Mouse (Mus musculus): ENCODE measurements at regions not wholly inside any gene's neighbourhood (a gene's known extent, or its start where the extent isn't known, plus 50 kb on each side); places are given as distances from the start of the nearest gene placed in this dataset.

DNA sequence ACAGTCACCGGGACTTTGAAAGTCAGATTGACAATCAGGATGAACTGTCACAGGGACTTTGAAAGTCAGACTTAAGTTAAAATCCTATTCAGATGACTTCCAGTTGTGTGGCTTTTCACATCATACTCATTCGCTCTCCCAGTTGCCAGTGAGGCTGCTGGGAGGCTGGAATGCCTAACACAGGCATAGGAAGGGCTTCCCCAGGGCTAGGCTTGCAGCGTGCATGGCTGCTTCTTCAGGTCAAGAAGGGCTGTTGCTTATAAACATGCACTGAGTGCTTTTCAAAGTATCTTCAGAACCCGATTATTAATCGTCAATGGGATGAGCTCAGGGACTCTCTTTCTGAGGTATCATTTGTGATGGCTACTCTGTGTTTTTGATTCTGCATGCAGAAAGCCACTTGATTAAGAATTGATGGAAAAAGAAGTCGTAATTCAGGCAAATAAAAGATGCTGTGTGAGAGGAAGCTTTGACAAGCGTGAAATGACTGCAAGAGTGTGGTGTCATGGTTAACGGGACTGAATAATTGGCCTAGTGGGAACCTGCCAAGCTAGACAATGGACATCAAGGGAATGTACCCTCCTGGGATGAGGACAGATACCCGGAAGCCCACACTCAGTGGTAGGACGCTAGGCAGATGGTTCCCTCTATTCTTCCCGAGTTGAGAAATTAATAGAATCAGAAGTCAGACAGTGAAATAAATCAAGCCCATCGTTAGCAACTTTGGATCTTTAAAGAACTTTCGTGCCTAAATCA lies 90.9 kb upstream of the Gprc5b start:
- dilution Hi-C loops (cut with MboI; ENCODE audit: extremely low pct_ligation_motif_present, extremely low pct_unique_long_range_greater_than_20kb, low sequenced_read_pairs) (no loop called here), in situ Hi-C loops (cut with MboI; ENCODE audit: low pct_ligation_motif_present, low pct_unique_long_range_greater_than_20kb, low sequenced_read_pairs) (no loop called here)
- Histone ChIP-seq H3K9me3 (replicated peaks; ENCODE audit: low read length) (no peaks in the 10 kb centered on the region), H3K9ac (ENCODE audit: insufficient read depth, low read depth) (no peak overlapping the region), H3K4me3 (replicated peaks in 1 of 3; ENCODE audit: low read depth in 2 of 3, low read length in 2 of 3, poor library complexity in 1 of 3) (no peak overlapping the region), H3K27me3 (replicated peaks) (peaks cover 82% of the 10 kb centered on the region), H3K4me1 (ENCODE audit: control insufficient read depth in 1 of 2, insufficient read depth in 2 of 2) (0 out of 4 replicates have a peak, but pooled peaks cover 0 to 3% of the 10 kb centered on the region in 2 experiments), H3K36me3 (replicated peaks in 1 of 2; ENCODE audit: control insufficient read depth in 1 of 2, insufficient read depth in 1 of 2, low read length in 1 of 2) (no peaks in the 10 kb centered on the region), H3K4me2 (ENCODE audit: insufficient read depth, low read depth, poor library complexity, severe bottlenecking) (no peak overlapping the region), H3K27ac (ENCODE audit: insufficient read depth, low read depth) (no peak overlapping the region), H3K79me2 (replicated peaks; ENCODE audit: control insufficient read depth, extremely low read depth, insufficient read depth, poor library complexity, severe bottlenecking) (no peaks in the 10 kb centered on the region)
- no peak for TF ChIP-seq PAX5 (IDR thresholded peaks at IDR 0.05; ENCODE audit: low read length)
- DNase-seq (ENCODE audit: extremely low read depth) = no peak

DNA sequence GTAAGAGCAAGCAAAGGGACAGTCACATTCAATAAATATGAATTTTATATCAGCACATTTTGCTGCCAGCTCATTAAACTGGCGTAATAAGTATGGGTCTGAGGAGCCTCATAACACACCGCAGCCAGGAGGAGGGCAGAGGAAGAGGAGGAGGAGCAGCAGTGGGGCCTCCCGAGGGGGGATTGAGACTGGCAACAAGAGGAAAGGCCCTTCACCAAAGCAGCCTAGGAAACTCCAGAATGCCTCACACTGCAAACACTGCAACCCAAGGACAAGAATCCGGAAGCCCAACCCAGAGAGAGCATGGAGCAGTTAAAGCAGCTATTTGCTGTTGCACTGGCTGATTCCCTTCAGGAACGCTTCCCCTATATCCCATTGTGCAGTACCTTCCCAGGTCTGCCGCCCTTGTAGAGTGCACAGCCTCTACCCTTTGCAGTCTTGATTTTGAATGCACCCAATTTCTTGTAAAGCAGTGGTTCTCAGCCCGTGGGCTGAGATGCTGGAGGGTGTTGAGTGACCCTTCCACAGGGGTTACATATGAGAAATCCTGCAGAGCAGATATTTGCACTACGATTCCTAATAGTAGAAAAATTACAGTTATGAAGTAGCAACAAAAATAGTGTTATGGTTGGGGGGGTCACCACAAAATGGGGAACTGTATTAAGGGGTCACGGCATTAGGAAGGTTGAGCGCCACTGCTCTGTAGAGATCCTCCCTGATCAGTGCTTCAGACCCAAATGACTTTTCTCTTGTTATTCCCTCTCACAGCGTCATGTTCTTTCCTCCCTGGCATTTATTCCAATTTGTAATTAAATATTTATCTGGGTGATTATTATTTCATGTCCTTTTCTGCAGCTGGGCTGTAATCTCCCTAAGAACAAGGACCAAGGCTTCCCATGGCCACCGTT lies 82.0 kb upstream of the Gprc5b start:
- Histone ChIP-seq H3K9ac (ENCODE audit: insufficient read depth, low read depth) (no peak overlapping the region), H3K4me3 (replicated peaks in 1 of 3; ENCODE audit: low read depth in 2 of 3, low read length in 2 of 3, poor library complexity in 1 of 3) (no peak overlapping the region), H3K79me2 (replicated peaks; ENCODE audit: control insufficient read depth, extremely low read depth, insufficient read depth, poor library complexity, severe bottlenecking) (no peaks in the 10 kb centered on the region), H3K27me3 (replicated peaks) (peaks cover 87% of the 10 kb centered on the region), H3K36me3 (replicated peaks in 1 of 2; ENCODE audit: control insufficient read depth in 1 of 2, insufficient read depth in 1 of 2, low read length in 1 of 2) (no peaks in the 10 kb centered on the region), H3K4me1 (ENCODE audit: control insufficient read depth in 1 of 2, insufficient read depth in 2 of 2) (no peaks in the 10 kb centered on the region), H3K9me3 (replicated peaks; ENCODE audit: low read length) (peaks cover 2% of the 10 kb centered on the region), H3K27ac (ENCODE audit: insufficient read depth, low read depth) (no peak overlapping the region), H3K4me2 (ENCODE audit: insufficient read depth, low read depth, poor library complexity, severe bottlenecking) (no peak overlapping the region)
- DNase-seq (ENCODE audit: extremely low read depth) = no peak
- dilution Hi-C loops (cut with MboI; ENCODE audit: extremely low pct_ligation_motif_present, extremely low pct_unique_long_range_greater_than_20kb, low sequenced_read_pairs) = no loop called here
- TF ChIP-seq MYC (IDR thresholded peaks at IDR 0.05; ENCODE audit: low read depth, low read length) = no peak
- no peak for TF ChIP-seq POLR2AphosphoS2 (IDR thresholded peaks at IDR 0.05; ENCODE audit: low read depth, low read length)
- TF ChIP-seq USF1 (IDR thresholded peaks at IDR 0.05; ENCODE audit: low read depth, low read length) = no peak
- TF ChIP-seq CHD2 (IDR thresholded peaks at IDR 0.05; ENCODE audit: low read length) = no peak
- no peak for TF ChIP-seq CHD1 (IDR thresholded peaks at IDR 0.05; ENCODE audit: low read depth, low read length)
- TF ChIP-seq TCF12 (IDR thresholded peaks at IDR 0.05; ENCODE audit: low read depth, low read length) = no peak
- no peak for TF ChIP-seq MAZ (IDR thresholded peaks at IDR 0.05; ENCODE audit: low read depth, low read length)
- TF ChIP-seq UBTF (IDR thresholded peaks at IDR 0.05; ENCODE audit: low read depth, low read length) = no peak
- TF ChIP-seq BHLHE40 (IDR thresholded peaks at IDR 0.05; ENCODE audit: low read depth, low read length) = no peak
- no peak for TF ChIP-seq NELFE (IDR thresholded peaks at IDR 0.05; ENCODE audit: low read depth, low read length)
- no peak for TF ChIP-seq CTCF (conservative IDR thresholded peaks at IDR 0.05 in 1 of 2, IDR thresholded peaks at IDR 0.05 in 1 of 2; ENCODE audit: low read depth in 2 of 2, low read length in 2 of 2)
- no peak for TF ChIP-seq HCFC1 (IDR thresholded peaks at IDR 0.05; ENCODE audit: low read depth, low read length)
- no peak for TF ChIP-seq ZC3H11A (IDR thresholded peaks at IDR 0.05; ENCODE audit: low read depth, low read length)
- no peak for TF ChIP-seq MAFK (IDR thresholded peaks at IDR 0.05; ENCODE audit: insufficient replicate concordance, low read length)
- TF ChIP-seq JUND (conservative IDR thresholded peaks at IDR 0.05; ENCODE audit: low read depth, low read length) = no peak
- TF ChIP-seq NRF1 (IDR thresholded peaks at IDR 0.05; ENCODE audit: low read depth, low read length) = no peak
- no peak for TF ChIP-seq ZKSCAN1 (IDR thresholded peaks at IDR 0.05; ENCODE audit: borderline replicate concordance, low read depth, low read length)
- TF ChIP-seq ETS1 (conservative IDR thresholded peaks at IDR 0.05; ENCODE audit: low read depth, low read length) = no peak
- in situ Hi-C loops (cut with MboI; ENCODE audit: low pct_ligation_motif_present, low pct_unique_long_range_greater_than_20kb, low sequenced_read_pairs) = no loop called here
